Mouse (Mus musculus) adrenal gland, postnatal 36 days (tissue): ENCODE results near the gene Adipoq. TPM values are rescaled to one million over a fixed set of nuclear protein-coding genes. Genes with fewer than 3 reads are reported as not detected.
"Not testable (repeated sequence)": the region's sequence is repeated elsewhere in the genome, so short reads cannot be mapped to it uniquely, and the experiment has no call there.

Experiments
- DNase-seq, 2 experiments: peaks; one replicate each; pipeline ENCODE4 v3.0.0; 2021; ENCODE audit warnings: mixed read lengths in 1 of 2
- long read RNA-seq, 2 experiments: library from polyadenylated mRNA; stranded (forward); transcript quantifications; one replicate each; pipeline ENCODE4 v2.0.0; 2021; ENCODE audit warnings: borderline sequencing depth in 2 of 2
- total RNA-seq, 2 experiments: library from RNA; stranded (reverse); gene quantifications; 2 replicates each; pipeline ENCODE4 v1.2.3; 2021

Gene Adipoq
- total RNA-seq = 100 to 1,000 TPM; 289 to 393 TPM
- long read RNA-seq, experiment 1, transcript Adipoq-201 (3 exons, 1,292 nt) = major isoform, 212 of 338 reads
- long read RNA-seq, experiment 1, partial matches to known transcripts = 123 of 338 reads
- long read RNA-seq, experiment 1, other reads (novel, unspliced or antisense) = 2 of 338 reads
- long read RNA-seq, experiment 2, transcript Adipoq-201 (3 exons, 1,292 nt) = major isoform, 149 of 186 reads
- long read RNA-seq, experiment 2, partial matches to known transcripts = 35 of 186 reads
- long read RNA-seq, experiment 2, other reads (novel, unspliced or antisense) = 2 of 186 reads

GRCm38 (mm10) chr16:23146280-23146679, at the start of gene Adipoq:
Gene Adipoq (plus strand): TSS chr16:23146536.
- DNase-seq = peak in 1 of 2 experiments; percentile 27

GRCm38 (mm10) chr16:23096886-23097285, 49.5 kb upstream of the Adipoq start:
- not testable (repeated sequence) for DNase-seq

GRCm38 (mm10) chr16:23097290-23098104, 48.8 kb upstream of the Adipoq start:
- not testable (repeated sequence) for DNase-seq

- DNase-seq = not testable (repeated sequence)
Measured at GRCm38 (mm10) chr16:23098105-23098452, 48.3 kb upstream of the Adipoq start.

- DNase-seq = no peak
Measured at GRCm38 (mm10) chr16:23099632-23100031, 46.7 kb upstream of the Adipoq start.

GRCm38 (mm10) chr16:23100099-23100575, 46.2 kb upstream of the Adipoq start:
- peak; percentile 22 to 54 for DNase-seq

- DNase-seq = no peak
Measured at GRCm38 (mm10) chr16:23100613-23101012, 45.7 kb upstream of the Adipoq start.

GRCm38 (mm10) chr16:23102340-23103037, 43.8 kb upstream of the Adipoq start:
- no peak for DNase-seq

- DNase-seq = peak in 1 of 2 experiments; percentile 34
Measured at GRCm38 (mm10) chr16:23103038-23103745, 43.1 kb upstream of the Adipoq start.

GRCm38 (mm10) chr16:23103841-23104240, 42.5 kb upstream of the Adipoq start:
- no peak for DNase-seq

- no peak for DNase-seq
Measured at GRCm38 (mm10) chr16:23106121-23106520, 40.2 kb upstream of the Adipoq start.

- peak; percentile 94 to 97 for DNase-seq
Measured at GRCm38 (mm10) chr16:23107231-23107942, 38.9 kb upstream of the Adipoq start, which contains the start of gene Eif4a2. Gene Eif4a2 (plus strand): TSS chr16:23107444.

GRCm38 (mm10) chr16:23107946-23108759, 38.2 kb upstream of the Adipoq start:
- peak; percentile 84 to 92 for DNase-seq

- DNase-seq = no peak
Measured at GRCm38 (mm10) chr16:23108943-23109342, 37.4 kb upstream of the Adipoq start.

- DNase-seq = no peak
Measured at GRCm38 (mm10) chr16:23109350-23110280, 36.7 kb upstream of the Adipoq start.

GRCm38 (mm10) chr16:23112348-23112747, 34.0 kb upstream of the Adipoq start:
- DNase-seq = no peak

- no peak for DNase-seq
Measured at GRCm38 (mm10) chr16:23112861-23113435, 33.4 kb upstream of the Adipoq start.

GRCm38 (mm10) chr16:23113903-23114302, 32.4 kb upstream of the Adipoq start:
- no peak for DNase-seq
